Mouse (Mus musculus) kidney, adult 2 months (tissue): ENCODE measurements around the gene Ace.

ENCODE experiments used
- CTCF ChIP-seq: fragments of 200-500 bp; conservative IDR thresholded peaks from 2 replicates; pipeline ENCODE4 v1.5.1; 2011; ENCODE audit warnings: low read depth, mild to moderate bottlenecking, control low read depth, low read length, moderate library complexity, mixed read lengths; ENCODE audit not compliant: insufficient read depth, insufficient read length
- POLR2A ChIP-seq: fragments of 200-500 bp; IDR thresholded peaks from one replicate; pipeline ENCODE4 v1.6.1; 2011; ENCODE audit warnings: low read depth, low read length, control low read depth

- TF ChIP-seq POLR2A (no peak), CTCF (no peak)
These were observed 26.6 kb downstream of the Ace start, which contains the start of gene Ace3 for GRCm38 (mm10) chr11:105994375-105994774.
